Mouse (Mus musculus) layer of hippocampus, postnatal 14 days (tissue): Measurements from ENCODE around the gene Alg1. TPM values are rescaled to one million over a fixed set of nuclear protein-coding genes. Genes with fewer than 3 reads are reported as not detected.
A peak's percentile ranks its signal among the peaks of the same experiment; 100 is the strongest.
"Not testable (repeated sequence)": the region's sequence is repeated elsewhere in the genome, so short reads cannot be mapped to it uniquely, and the experiment has no call there.

Source experiments
- DNase-seq, 2 experiments: peaks; one replicate each; pipeline ENCODE4 v3.0.0; 2021 to 2022; ENCODE audit warnings: low spot score in 2 of 2, mixed read lengths in 1 of 2
- long read RNA-seq, 2 experiments: library from polyadenylated mRNA; stranded (forward); transcript quantifications; one replicate each; pipeline ENCODE4 v2.0.0; 2021
- total RNA-seq, 2 experiments: library from RNA; stranded (reverse); gene quantifications; 2 replicates each; pipeline ENCODE4 v1.2.3; 2021

The Alg1 gene
- 10 to 100 TPM; 25.6 to 30.7 TPM for total RNA-seq
- long read RNA-seq, experiment 1, transcript Alg1-202 (13 exons, 1,755 nt) = major isoform, 21 of 32 reads
- long read RNA-seq, experiment 1, partial matches to known transcripts = 1 of 32 reads
- long read RNA-seq, experiment 1, other reads (novel, unspliced or antisense) = 10 of 32 reads
- long read RNA-seq, experiment 2, transcript Alg1-202 (13 exons, 1,755 nt) = major isoform, 39 of 53 reads
- long read RNA-seq, experiment 2, partial matches to known transcripts = 5 of 53 reads
- long read RNA-seq, experiment 2, other reads (novel, unspliced or antisense) = 9 of 53 reads

GRCm38 (mm10) chr16:5233418-5234313 is at the start of gene Alg1:
TSS of gene Alg1 (plus strand) at chr16:5233621.
- peak; percentile 91 to 94 for DNase-seq

GRCm38 (mm10) chr16:5184101-5184500 is 49.3 kb upstream of the Alg1 start:
- DNase-seq = no peak

GRCm38 (mm10) chr16:5184956-5185355 is 48.5 kb upstream of the Alg1 start:
- no peak for DNase-seq

- no peak for DNase-seq
These were observed 47.7 kb upstream of the Alg1 start for GRCm38 (mm10) chr16:5185691-5186090.

- DNase-seq = no peak
These were observed 47.2 kb upstream of the Alg1 start for GRCm38 (mm10) chr16:5186234-5186633.

GRCm38 (mm10) chr16:5195080-5195479 is 38.3 kb upstream of the Alg1 start:
- DNase-seq = peak; percentile 33 to 60

- DNase-seq = peak; percentile 29 to 59
These were observed 30.7 kb upstream of the Alg1 start for GRCm38 (mm10) chr16:5202681-5203080.

GRCm38 (mm10) chr16:5203200-5203599 is 30.2 kb upstream of the Alg1 start:
- no peak for DNase-seq

- peak; percentile 74 to 77 for DNase-seq
These were observed 29.6 kb upstream of the Alg1 start, which contains the start of gene Nagpa for GRCm38 (mm10) chr16:5203668-5204433. TSS of gene Nagpa (minus strand) at chr16:5204012.

GRCm38 (mm10) chr16:5205431-5205970 is 27.9 kb upstream of the Alg1 start:
- no peak for DNase-seq

GRCm38 (mm10) chr16:5206051-5206450 is 27.4 kb upstream of the Alg1 start:
- DNase-seq = peak in 1 of 2 experiments; percentile 27

GRCm38 (mm10) chr16:5210365-5210764 is 23.1 kb upstream of the Alg1 start:
- DNase-seq = no peak

- no peak for DNase-seq
These were observed 21.3 kb upstream of the Alg1 start for GRCm38 (mm10) chr16:5212150-5212549.

GRCm38 (mm10) chr16:5214126-5214525 is 19.3 kb upstream of the Alg1 start:
- DNase-seq = no peak

GRCm38 (mm10) chr16:5216686-5217085 is 16.7 kb upstream of the Alg1 start:
- DNase-seq = no peak

- DNase-seq = no peak
These were observed 15.9 kb upstream of the Alg1 start for GRCm38 (mm10) chr16:5217341-5218133.

GRCm38 (mm10) chr16:5221403-5221802 is 12.0 kb upstream of the Alg1 start:
- no peak for DNase-seq

- no peak for DNase-seq
These were observed 11.3 kb upstream of the Alg1 start, which contains the start of gene AU021092 for GRCm38 (mm10) chr16:5222140-5222539. TSS of gene AU021092 (minus strand) at chr16:5222299.

- DNase-seq = not testable (repeated sequence)
These were observed 6.9 kb upstream of the Alg1 start for GRCm38 (mm10) chr16:5226534-5226933.

- DNase-seq = not testable (repeated sequence)
These were observed 5.9 kb upstream of the Alg1 start for GRCm38 (mm10) chr16:5227501-5227900.
